Mouse (Mus musculus) stomach, adult 2 months (tissue): ENCODE results near the gene Sept4. TPM values are rescaled to one million over a fixed set of nuclear protein-coding genes. Genes with fewer than 3 reads are reported as not detected.

Experiments used
- polyA plus RNA-seq: library from polyadenylated mRNA; depleted of rRNA; stranded (reverse); fragments of >200 nt; gene quantifications from 2 replicates; pipeline ENCODE4 v1.2.3, GENCODE M21; 2012; rRNA removed

The Sept4 gene
- polyA plus RNA-seq: 2.9 and 3.1 TPM in 2 replicates

DNA sequence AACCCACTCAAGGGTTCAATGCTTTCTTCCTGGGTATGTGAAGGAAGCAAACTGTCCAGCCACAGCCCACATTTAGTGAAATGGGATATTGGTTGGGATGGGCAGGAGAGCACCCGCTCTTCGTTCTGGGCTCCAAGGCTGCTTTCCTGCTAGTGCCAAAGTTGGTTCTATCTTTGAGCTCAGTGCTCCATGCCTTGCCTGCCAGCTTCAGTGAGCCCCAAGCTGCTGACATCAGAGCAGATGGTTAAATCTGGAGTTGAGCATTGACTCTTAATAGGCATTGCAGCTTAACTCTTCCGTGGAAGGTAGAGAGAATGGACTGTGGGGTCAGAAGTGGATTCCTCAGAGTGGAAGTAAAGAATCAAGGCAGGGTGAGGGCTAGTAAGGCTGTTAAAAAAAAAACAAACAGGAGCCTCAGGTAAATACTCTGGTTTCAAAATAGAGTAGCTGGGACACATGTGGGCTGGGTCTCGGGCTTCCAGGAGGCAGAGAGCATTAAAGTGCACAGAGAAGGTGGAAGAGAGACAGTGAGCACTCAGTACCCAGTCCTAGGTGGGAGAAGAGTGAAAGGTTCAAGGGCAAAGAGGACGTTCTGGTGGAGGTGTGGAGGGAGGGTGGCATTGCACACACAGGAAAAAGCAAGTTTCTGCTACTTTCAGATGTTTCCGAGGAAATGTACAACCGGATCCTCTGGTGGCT, at the start of gene Sept4:
Gene Sept4, plus strand, starts transcription at position 649 of the 699 bp plus-strand sequence.

DNA sequence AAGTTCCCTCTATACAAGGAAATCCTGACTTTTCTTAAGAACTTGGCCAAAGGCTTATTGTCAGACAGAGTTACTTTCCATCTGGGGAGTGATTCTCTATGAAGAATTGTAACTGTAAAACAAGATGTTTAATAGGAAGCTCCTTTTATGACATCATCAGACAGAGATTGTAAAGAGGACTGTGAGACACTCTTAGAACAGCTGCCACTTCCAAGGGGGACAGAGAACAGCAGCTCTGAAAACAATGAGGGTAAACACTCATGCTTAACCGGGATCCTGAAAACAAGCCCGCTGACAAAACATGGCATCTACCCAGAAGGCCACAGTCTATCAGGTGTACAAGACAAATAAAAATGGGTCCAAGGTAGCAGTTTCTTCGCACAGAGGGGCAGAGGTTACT, 2.2 kb upstream of the Sept4 start, which contains the start of gene Gm11492:
Gene Gm11492, plus strand, starts transcription at position 153 of the 400 bp plus-strand sequence.

DNA sequence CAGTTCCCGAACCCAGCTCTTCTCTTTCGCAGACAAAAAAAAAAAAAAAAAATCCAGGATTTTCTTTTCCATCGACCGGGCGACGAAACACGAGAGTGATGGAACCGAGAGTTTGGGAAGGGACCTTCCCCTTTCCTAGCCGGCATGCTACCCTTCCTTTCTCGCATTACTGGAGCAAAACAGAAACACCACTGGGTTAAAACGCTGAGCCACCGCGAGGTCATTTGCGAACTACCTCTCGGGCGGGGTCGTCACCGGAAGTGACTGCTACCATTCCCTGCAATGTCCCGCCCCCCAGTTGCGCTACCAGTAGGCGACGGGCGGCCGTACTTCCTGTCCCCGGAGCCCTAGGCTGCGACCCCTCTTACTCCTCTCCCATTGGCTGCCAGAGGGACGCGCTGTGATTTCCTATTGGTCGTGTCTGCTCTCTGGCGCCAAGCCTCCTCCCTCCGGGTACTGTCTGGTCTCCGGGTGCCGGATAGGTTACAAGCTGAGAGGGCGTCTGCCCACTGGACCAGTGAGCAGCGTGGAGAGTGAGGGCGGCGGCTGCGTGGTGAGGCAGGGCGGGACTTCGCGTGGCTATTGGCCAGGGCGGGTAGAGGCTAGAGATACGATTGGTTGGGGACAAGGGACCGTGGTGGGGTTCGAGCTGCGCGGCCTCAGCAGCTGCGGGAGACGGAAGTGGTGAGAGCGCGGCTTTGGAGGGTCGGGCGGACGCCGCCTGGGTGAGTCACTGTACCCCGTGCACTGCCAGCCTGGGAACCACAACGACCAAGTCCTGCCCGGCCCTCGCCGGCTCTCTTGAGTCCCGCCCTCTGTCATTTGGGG, 23.0 kb downstream of the Sept4 start, which contains the start of gene Mtmr4:
Gene Mtmr4, plus strand, starts transcription at position 637 of the 828 bp plus-strand sequence.

DNA sequence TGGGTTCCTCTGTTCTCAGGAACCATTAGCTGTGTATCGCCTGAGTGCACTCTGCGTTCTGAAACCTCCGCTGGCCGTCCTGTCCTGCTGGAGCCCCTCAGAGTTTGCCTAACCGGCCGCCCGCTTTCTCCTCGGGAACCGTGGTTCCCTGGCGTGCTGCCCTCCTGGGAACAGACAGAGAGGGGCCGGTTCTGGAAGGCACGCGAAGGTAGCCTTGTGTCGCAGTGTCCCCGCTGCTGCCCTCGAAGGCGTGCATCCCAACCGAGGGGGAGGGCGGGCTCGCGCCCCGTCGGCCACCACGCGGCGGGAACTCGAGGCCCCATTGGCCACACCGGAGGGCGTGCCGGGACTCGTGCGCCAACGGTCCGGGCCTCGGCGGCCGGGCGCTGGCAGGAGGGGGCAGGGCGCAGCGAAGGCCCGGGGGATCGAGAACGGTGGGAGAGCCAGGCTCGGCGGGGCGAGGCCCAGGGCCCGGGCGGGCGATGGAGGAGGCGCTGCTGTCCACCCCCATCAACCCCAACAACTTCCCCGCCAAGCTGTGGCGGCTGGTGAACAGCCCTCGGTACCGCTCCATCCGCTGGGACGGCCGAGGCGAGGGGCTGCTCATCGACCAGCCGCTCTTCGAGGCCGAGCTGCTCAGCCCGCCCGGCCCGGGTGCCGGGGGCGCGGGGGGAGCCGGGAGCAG, 48.2 kb downstream of the Sept4 start, which contains the start of gene Hsf5:
Gene Hsf5, plus strand, starts transcription at position 375 of the 685 bp plus-strand sequence.

Other genes with a start within 250 kb of the Sept4 start
- 0.53 and 0.56 TPM in 2 replicates for gene Ppm1e, start 209.9 kb upstream of the Sept4 start, polyA plus RNA-seq
- gene Rad51c, start 163.9 kb upstream of the Sept4 start, polyA plus RNA-seq: 0.10 and 0.12 TPM in 2 replicates
- gene Tex14, start 163.8 kb upstream of the Sept4 start, polyA plus RNA-seq: 0.03 TPM in 1 of 2 replicates, not detected in the other
- not detected in 2 replicates for gene Gm11492, start 2.2 kb upstream of the Sept4 start, polyA plus RNA-seq
- 12.9 and 13.4 TPM in 2 replicates for gene Mtmr4, start 23.3 kb downstream of the Sept4 start, polyA plus RNA-seq
- 0.04 TPM in 1 of 2 replicates, not detected in the other for gene Hsf5, start 48.3 kb downstream of the Sept4 start, polyA plus RNA-seq
- gene Rnf43, start 93.8 kb downstream of the Sept4 start, polyA plus RNA-seq: 9.4 and 10.8 TPM in 2 replicates
- 12.7 and 14.1 TPM in 2 replicates for gene Supt4a, start 168.6 kb downstream of the Sept4 start, polyA plus RNA-seq
- 0.88 and 1.2 TPM in 2 replicates for gene Tspoap1, start 191.6 kb downstream of the Sept4 start, polyA plus RNA-seq
- gene Mpo, start 224.7 kb downstream of the Sept4 start, polyA plus RNA-seq: 0.12 TPM in 1 of 2 replicates, not detected in the other